ENCODE assay signal across 16 mouse cellular contexts in genomic region chr3:65203361-65204117, GRCm38 (mm10).
DNase-seq lines count a peak whose midpoint lies in the region; ATAC-seq lines count a peak whose summit lies in the region.
"Had no signal": no experiment of that assay in that cellular context is flagged by ENCODE, and none has a peak within 500 bp of the region (broad histone marks: within the 10 kb centered on the region; RNA-seq: fewer than 3 reads in every experiment).

No protein-coding gene starts in this region.

- H3K27me3 ChIP-seq in midbrain, embryonic 10.5 days (ENCODE audit: low read depth, poor library complexity, severe bottlenecking) = no peaks in the 10 kb centered on the region
- no peaks in the 10 kb centered on the region for H3K27me3 ChIP-seq in midbrain, embryonic 15.5 days (replicated peaks)
- H3K27me3 ChIP-seq: heart, embryonic 15.5 days; intestine, embryonic 15.5 days; midbrain, embryonic 12.5 days had no signal

- intact Hi-C loops in left cerebral cortex, postnatal 10 days (cut with DNase I) = no loop called here

- no peak overlapping the region for H3K4me2 ChIP-seq in midbrain, embryonic 15.5 days
- H3K4me2 ChIP-seq: heart, embryonic 15.5 days; intestine, embryonic 15.5 days; midbrain, embryonic 12.5 days had no signal

- H3K27ac ChIP-seq in midbrain, embryonic 10.5 days (replicated peaks) = peak overlapping the region; percentile 78
- H3K27ac ChIP-seq in midbrain, embryonic 15.5 days = no peak overlapping the region
- H3K27ac ChIP-seq: heart, embryonic 15.5 days; intestine, embryonic 15.5 days; midbrain, embryonic 12.5 days had no signal

- no peak for ATAC-seq in midbrain, embryonic 15.5 days (replicated peaks)
- ATAC-seq in common myeloid progenitor, adult 5-6 weeks (replicated peaks; ENCODE audit: low read depth, poor library complexity, severe bottlenecking) = peak; percentile 79
- peak; percentile 33; the same call in 1 of the 2 replicates for ATAC-seq in megakaryocyte, adult 5-6 weeks (ENCODE audit: poor library complexity, severe bottlenecking)
- ATAC-seq: intestine, embryonic 15.5 days had no signal

- no peak overlapping the region for H3K9ac ChIP-seq in midbrain, embryonic 15.5 days
- H3K9ac ChIP-seq: heart, embryonic 15.5 days; intestine, embryonic 15.5 days; midbrain, embryonic 12.5 days had no signal

- H3K4me1 ChIP-seq in midbrain, embryonic 10.5 days = peaks cover 38% of the 10 kb centered on the region
- H3K4me1 ChIP-seq in midbrain, embryonic 15.5 days = peaks cover 15% of the 10 kb centered on the region
- H3K4me1 ChIP-seq: heart, embryonic 15.5 days; intestine, embryonic 15.5 days had no signal

- no peaks in the 10 kb centered on the region for H3K9me3 ChIP-seq in midbrain, embryonic 10.5 days (replicated peaks)
- no peaks in the 10 kb centered on the region for H3K9me3 ChIP-seq in midbrain, embryonic 15.5 days
- H3K9me3 ChIP-seq: heart, embryonic 15.5 days; intestine, embryonic 15.5 days; midbrain, embryonic 12.5 days had no signal

- H3K4me3 ChIP-seq in midbrain, embryonic 10.5 days = no peak overlapping the region
- no peak overlapping the region for H3K4me3 ChIP-seq in midbrain, embryonic 15.5 days
- H3K4me3 ChIP-seq: heart, embryonic 15.5 days; intestine, embryonic 15.5 days; midbrain, embryonic 12.5 days had no signal

- 38% methylated on average over 8 of the region's 8 CpGs for WGBS in midbrain, embryonic 10.5 days
- WGBS in midbrain, embryonic 15.5 days = 48% methylated on average over 8 of the region's 8 CpGs

- peak; percentile 26 for DNase-seq in midbrain, embryonic 10.5 days (ENCODE audit: low spot score)
- DNase-seq in yolk sac, embryonic 10.5 days (ENCODE audit: low spot score) = peak; percentile 53
- DNase-seq in left cerebral cortex, postnatal 10 days (ENCODE audit: extremely low spot score in 1 of 2, low spot score in 2 of 2) = no peak
- DNase-seq in urinary bladder, adult 18-20 months (ENCODE audit: low spot score in 2 of 2) = no peak
- DNase-seq: adrenal gland, postnatal 10 days; cerebellum, adult 11-12 months; cerebellum, postnatal 36 days; lung, adult 18-20 months; right cerebral cortex, postnatal 25 days; thymus, adult 18-20 months had no signal

- H3K36me3 ChIP-seq in midbrain, embryonic 10.5 days = no peaks in the 10 kb centered on the region
- no peaks in the 10 kb centered on the region for H3K36me3 ChIP-seq in midbrain, embryonic 15.5 days (replicated peaks)
- H3K36me3 ChIP-seq: heart, embryonic 15.5 days; intestine, embryonic 15.5 days; midbrain, embryonic 12.5 days had no signal

Comparison
In these comparisons a context has a peak if more than half of its experiments do, and no peak if none do; other contexts are left out.
1. DNase-seq: peak in midbrain, embryonic 10.5 days (single experiment) and yolk sac, embryonic 10.5 days (single experiment); none in left cerebral cortex, postnatal 10 days (0 of 2) and urinary bladder, adult 18-20 months (0 of 2).